20 mouse cellular contexts compared by ENCODE assay signal in genomic region chr4:4645264-4645663, GRCm38 (mm10).
DNase-seq lines count a peak whose midpoint lies in the region; ATAC-seq and TF ChIP-seq lines count a peak whose summit lies in the region.
"Had no signal": no experiment of that assay in that cellular context is flagged by ENCODE, and none has a peak within 500 bp of the region (broad histone marks: within the 10 kb centered on the region; RNA-seq: fewer than 3 reads in every experiment).

No protein-coding gene starts in this region.

- intact Hi-C loops in left cerebral cortex, postnatal 4 days (cut with DNase I), result no loop called here

- 91% methylated on average over 1 of the region's 1 CpGs for WGBS in limb, embryonic 14.5 days
- 96% methylated on average over 1 of the region's 1 CpGs for WGBS in limb, embryonic 10.5 days

- no peak overlapping the region for H3K4me2 ChIP-seq in limb, embryonic 14.5 days (replicated peaks; ENCODE audit: low read depth, low read length, severe bottlenecking)
- H3K4me2 ChIP-seq: forebrain, embryonic 15.5 days; heart, embryonic 11.5 days; heart, embryonic 15.5 days; hindbrain, embryonic 13.5 days had no signal

- no peak for ATAC-seq in limb, embryonic 14.5 days (ENCODE audit: low FRiP score, low read depth)
- ATAC-seq: forebrain, embryonic 15.5 days; hindbrain, postnatal 0 days had no signal

- H3K4me1 ChIP-seq in limb, embryonic 14.5 days (ENCODE audit: control insufficient read depth, insufficient read depth, low read length), result no peaks in the 10 kb centered on the region
- H3K4me1 ChIP-seq in limb, embryonic 10.5 days, result no peaks in the 10 kb centered on the region
- H3K4me1 ChIP-seq: forebrain, embryonic 15.5 days; heart, embryonic 15.5 days; hindbrain, embryonic 13.5 days had no signal

- DNase-seq in limb, embryonic 14.5 days (ENCODE audit: low spot score), result peak; percentile 32
- DNase-seq in limb, embryonic 10.5 days (ENCODE audit: low spot score), result no peak
- DNase-seq in 3134 (ENCODE audit: extremely low read depth, insufficient read length, low spot score) (peak; percentile 18), 3T3-L1 (ENCODE audit: low read depth, low spot score) (peak; percentile 73)
- DNase-seq in brain, embryonic 14.5 days (ENCODE audit: low read depth), result peak; percentile 10
- DNase-seq in left cerebral cortex, postnatal 4 days, result no peak
- no peak for DNase-seq in thymus, postnatal 4 days
- DNase-seq: adrenal gland, adult 2 months; adrenal gland, postnatal 25 days; cerebellum, adult 11 months; cerebellum, adult 8-10 months; cerebellum, postnatal 25 days; gastrocnemius, postnatal 10 days; heart, adult 2 months; heart, postnatal 14 days had no signal

- no peak overlapping the region for H3K9ac ChIP-seq in limb, embryonic 14.5 days (ENCODE audit: low read depth, low read length, severe bottlenecking)
- H3K9ac ChIP-seq: forebrain, embryonic 15.5 days; heart, embryonic 15.5 days; hindbrain, embryonic 13.5 days had no signal

- no peaks in the 10 kb centered on the region for H3K9me3 ChIP-seq in limb, embryonic 14.5 days (ENCODE audit: control insufficient read depth, low read length)
- H3K9me3 ChIP-seq in limb, embryonic 10.5 days (replicated peaks), result no peaks in the 10 kb centered on the region
- H3K9me3 ChIP-seq: forebrain, embryonic 15.5 days; heart, embryonic 15.5 days; hindbrain, embryonic 13.5 days had no signal

- H3K36me3 ChIP-seq in limb, embryonic 14.5 days (ENCODE audit: control insufficient read depth, insufficient read depth, low read length), result no peaks in the 10 kb centered on the region
- no peaks in the 10 kb centered on the region for H3K36me3 ChIP-seq in limb, embryonic 10.5 days
- H3K36me3 ChIP-seq: forebrain, embryonic 15.5 days; heart, embryonic 15.5 days; hindbrain, embryonic 13.5 days had no signal

- H3K4me3 ChIP-seq in limb, embryonic 14.5 days (replicated peaks; ENCODE audit: low read length), result no peak overlapping the region
- H3K4me3 ChIP-seq in limb, embryonic 10.5 days, result no peak overlapping the region
- H3K4me3 ChIP-seq: forebrain, embryonic 15.5 days; heart, adult 2 months; heart, embryonic 15.5 days; hindbrain, embryonic 13.5 days had no signal

- H3K27ac ChIP-seq in limb, embryonic 14.5 days (replicated peaks; ENCODE audit: low read depth, low read length), result no peak overlapping the region
- H3K27ac ChIP-seq in limb, embryonic 10.5 days, result no peak overlapping the region
- H3K27ac ChIP-seq: forebrain, embryonic 15.5 days; heart, adult 2 months; heart, embryonic 15.5 days; hindbrain, embryonic 13.5 days; hindbrain, postnatal 0 days had no signal

- no peak for TF ChIP-seq POLR2A in limb, embryonic 14.5 days (IDR thresholded peaks at IDR 0.05; ENCODE audit: borderline replicate concordance, extremely low read depth, insufficient read depth, insufficient read length)
- no peak for TF ChIP-seq POLR2A in brain, embryonic 14.5 days (IDR thresholded peaks at IDR 0.05; ENCODE audit: borderline replicate concordance, extremely low read depth, insufficient read depth, insufficient read length, poor library complexity, severe bottlenecking)

- H3K27me3 ChIP-seq in limb, embryonic 14.5 days (ENCODE audit: control insufficient read depth, insufficient read depth, low read length), result no peaks in the 10 kb centered on the region
- no peaks in the 10 kb centered on the region for H3K27me3 ChIP-seq in limb, embryonic 10.5 days (ENCODE audit: low read depth, poor library complexity, severe bottlenecking)
- H3K27me3 ChIP-seq: forebrain, embryonic 15.5 days; heart, embryonic 15.5 days; hindbrain, embryonic 13.5 days had no signal

- TF ChIP-seq CTCF in brain, embryonic 14.5 days (IDR thresholded peaks at IDR 0.05; ENCODE audit: borderline replicate concordance, extremely low read depth, insufficient read depth, insufficient read length), result no peak

Comparison
In these comparisons a context has a peak if more than half of its experiments do, and no peak if none do; other contexts are left out.
1. DNase-seq: peak in limb, embryonic 14.5 days (single experiment), 3134 (single experiment), 3T3-L1 (single experiment) and brain, embryonic 14.5 days (single experiment); none in limb, embryonic 10.5 days (single experiment), left cerebral cortex, postnatal 4 days (single experiment) and thymus, postnatal 4 days (single experiment).